Mouse (Mus musculus) c-Kit-positive CD71-positive TER-119-positive erythroid progenitor cells, embryonic 14.5 days (primary cell): ENCODE measurements around the gene Adgrl1.
"Not testable (repeated sequence)": the region's sequence is repeated elsewhere in the genome, so short reads cannot be mapped to it uniquely, and the experiment has no call there.

Experiments used
- DNase-seq: peaks from one replicate; pipeline ENCODE4 v3.0.0-alpha.2; 2013; ENCODE audit warnings: low spot score

The Adgrl1 gene

GRCm38 (mm10) chr8:83955106-83955957 is 55.4 kb downstream of the Adgrl1 start, which contains the start of the genes Gm10644 and Asf1b:
TSS of gene Gm10644 (minus strand) at chr8:83955205.
TSS of gene Asf1b (plus strand) at chr8:83955507.
- DNase-seq = peak; percentile 100

DNA sequence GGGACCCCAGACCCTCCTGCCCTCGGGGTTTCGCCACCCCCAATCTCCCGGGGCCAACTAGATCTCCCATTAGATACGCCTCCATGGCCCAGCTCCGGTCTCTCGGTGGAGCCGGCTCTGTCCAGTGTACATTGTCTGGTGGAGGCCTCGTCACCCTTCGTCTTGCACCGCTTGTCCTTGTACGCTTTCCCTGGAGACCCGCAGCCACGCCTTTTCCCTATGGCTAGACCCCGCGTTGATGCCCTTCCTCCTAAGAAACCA is 56.0 kb downstream of the Adgrl1 start:
- DNase-seq = no peak

GRCm38 (mm10) chr8:83956789-83957188 is 56.9 kb downstream of the Adgrl1 start:
- DNase-seq = peak; percentile 50

- no peak for DNase-seq
Measured at GRCm38 (mm10) chr8:83964015-83964765, 64.3 kb downstream of the Adgrl1 start.

- DNase-seq = no peak
Measured at GRCm38 (mm10) chr8:83967701-83968100, 67.8 kb downstream of the Adgrl1 start.

- DNase-seq = no peak
Measured at GRCm38 (mm10) chr8:83971121-83971520, 71.2 kb downstream of the Adgrl1 start.

DNA sequence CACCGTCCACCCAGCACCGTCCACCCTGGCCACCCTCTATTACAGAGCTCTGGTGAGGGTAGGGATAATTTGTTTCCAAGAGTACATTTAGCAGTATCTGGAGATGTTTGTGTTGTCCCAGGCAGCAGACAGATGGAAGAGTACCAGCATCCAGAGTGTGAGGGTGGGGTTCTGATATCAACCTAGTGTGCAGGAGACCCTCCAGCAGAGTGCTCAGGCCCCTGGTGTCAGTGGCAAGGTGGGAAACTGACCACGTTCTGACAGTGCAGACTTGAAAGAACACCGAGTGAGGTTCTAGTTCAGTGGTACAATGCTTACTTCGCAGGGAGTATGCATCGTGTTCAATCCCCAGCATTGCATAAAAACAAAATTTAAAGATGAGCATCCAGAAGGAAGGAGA is 71.8 kb downstream of the Adgrl1 start:
- DNase-seq = no peak

DNA sequence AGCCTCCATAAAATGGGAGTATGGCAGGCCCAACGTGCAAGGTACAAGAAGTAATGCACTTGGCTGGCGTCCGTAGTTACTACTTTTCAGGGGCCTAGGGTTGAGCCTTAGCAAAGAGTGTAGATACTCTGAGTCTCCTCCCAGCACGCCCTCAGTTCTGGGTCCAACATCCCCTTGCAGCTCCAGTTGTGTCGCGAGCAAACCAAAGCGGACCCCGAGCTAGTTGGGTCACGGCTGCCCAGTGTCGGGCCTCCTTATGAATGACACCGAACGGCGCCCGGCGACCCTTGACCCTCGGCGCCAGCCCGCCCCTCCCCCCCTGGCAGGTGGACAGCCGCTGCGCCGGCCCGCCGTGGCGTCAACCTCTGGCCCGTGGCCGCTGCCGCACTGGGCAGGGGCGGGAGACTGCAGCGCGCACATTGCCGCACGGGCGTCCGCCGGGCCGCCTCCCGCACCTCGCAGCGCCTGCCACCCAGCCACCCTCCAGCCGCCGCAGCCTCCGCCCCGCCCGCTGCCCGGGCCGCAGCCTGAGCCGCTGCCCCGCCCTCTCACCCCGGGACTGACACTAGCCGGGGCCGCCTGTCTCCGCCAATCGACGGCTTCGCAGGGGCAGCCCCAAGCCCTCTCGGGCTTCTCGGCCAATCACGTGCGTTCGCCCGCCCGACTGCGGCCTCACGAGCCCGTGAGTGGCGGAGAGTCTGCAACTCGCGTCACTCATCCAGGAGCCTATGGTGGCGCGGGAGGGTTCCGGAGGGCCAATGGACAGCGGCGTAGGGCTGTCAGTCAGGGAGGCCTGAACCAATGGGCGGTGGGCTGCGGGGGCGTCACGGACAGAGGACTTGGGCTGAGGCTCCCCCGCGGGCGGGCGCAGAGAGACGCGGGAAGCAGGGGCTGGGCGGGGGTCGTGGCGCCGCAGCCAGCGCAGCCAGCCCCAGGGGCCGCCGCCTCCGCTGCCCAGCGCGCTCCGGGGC is 72.5 kb downstream of the Adgrl1 start, which contains the start of gene Prkaca:
Gene Prkaca (plus strand): TSS at position 844 of the 971 bp plus-strand sequence.
- DNase-seq = peak; percentile 97

DNA sequence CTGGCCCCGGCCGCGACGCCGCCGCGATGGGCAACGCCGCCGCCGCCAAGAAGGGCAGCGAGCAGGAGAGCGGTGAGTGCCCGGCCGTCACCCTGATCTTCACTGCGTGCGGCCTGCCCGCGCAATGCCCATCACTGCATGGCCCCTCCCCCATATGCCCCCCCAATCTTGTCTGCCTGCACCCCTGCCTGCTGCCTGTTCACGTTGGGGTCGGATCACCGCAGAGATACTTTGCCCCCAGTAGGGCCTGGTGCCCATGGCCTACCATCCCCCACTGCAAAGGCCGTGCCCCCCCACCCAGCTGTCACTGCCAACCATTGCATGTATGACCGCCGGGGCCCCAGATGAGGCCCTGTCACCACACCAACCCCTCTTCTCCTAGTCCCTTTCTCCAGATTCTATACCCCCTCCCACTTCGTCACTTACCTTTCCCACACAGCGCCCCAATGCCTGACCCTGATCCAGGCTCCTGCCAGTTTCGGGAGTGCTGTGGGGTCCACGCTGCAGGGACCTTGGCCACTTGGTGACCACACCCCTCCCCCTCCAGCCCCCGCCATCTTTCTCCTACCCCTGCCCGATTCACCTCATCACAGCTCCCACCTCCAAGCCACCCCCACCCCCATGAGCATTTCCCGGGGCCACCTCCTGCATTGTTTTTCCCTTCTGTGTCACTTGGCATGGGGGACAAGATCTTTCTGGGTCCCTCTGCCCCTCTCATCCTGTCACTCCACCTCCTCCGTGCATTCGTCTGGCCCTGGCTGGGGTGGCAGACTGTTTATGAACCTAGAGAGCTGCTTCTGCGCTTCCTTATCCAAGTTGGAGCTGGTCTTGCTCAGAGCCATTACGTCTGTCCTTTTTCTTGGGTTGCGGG is 73.5 kb downstream of the Adgrl1 start:
- DNase-seq = no peak

DNA sequence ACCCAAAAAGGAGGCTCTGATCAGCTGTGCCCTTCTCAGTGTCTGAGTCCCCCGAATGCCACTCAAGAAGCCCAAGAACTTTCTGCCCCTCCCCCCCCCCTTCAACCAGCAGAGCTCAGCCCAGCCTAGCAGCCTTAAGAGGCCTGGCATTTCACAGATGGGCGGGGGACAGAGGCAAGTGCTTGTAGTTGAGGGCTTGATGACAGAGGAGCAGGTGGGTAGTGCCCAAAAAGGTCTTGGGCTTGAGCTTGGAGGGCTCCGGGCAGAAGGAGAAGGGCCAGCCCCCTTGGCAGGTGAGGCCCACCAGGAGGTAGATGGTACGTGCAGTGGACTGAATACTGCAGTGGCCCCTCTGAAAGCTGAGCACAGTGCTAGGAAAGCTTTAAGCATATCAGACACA is 74.6 kb downstream of the Adgrl1 start:
- DNase-seq = no peak

- no peak for DNase-seq
Measured at GRCm38 (mm10) chr8:83976101-83976630, 76.3 kb downstream of the Adgrl1 start.

DNA sequence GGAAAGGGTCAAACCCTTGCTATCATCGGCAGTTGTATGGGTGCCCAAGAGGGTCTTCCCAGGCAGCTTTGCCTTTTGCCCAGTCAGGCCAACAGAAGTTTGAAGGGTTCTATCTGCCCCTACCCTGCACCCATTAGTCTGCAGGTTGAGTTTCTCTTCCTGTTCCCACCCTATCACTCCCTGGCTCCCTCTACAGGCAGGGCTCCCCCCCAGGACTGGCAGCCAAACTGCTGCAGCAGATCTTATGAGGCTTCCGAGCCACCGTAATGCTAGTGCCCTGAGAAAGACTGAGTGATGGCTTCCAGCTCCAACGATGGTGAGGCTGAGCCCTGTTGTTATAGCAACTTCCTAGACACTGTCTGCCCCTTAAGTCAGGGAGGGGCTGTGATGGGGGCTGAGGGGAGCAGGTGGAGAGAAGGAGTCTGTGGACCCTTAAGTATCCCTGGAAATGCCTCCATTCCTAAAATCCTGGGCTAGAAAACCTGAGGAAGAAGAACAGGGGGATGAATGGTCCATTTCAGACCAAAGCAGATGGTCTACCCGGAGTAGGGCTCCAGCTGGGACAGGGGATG is 77.0 kb downstream of the Adgrl1 start:
- DNase-seq = no peak

DNA sequence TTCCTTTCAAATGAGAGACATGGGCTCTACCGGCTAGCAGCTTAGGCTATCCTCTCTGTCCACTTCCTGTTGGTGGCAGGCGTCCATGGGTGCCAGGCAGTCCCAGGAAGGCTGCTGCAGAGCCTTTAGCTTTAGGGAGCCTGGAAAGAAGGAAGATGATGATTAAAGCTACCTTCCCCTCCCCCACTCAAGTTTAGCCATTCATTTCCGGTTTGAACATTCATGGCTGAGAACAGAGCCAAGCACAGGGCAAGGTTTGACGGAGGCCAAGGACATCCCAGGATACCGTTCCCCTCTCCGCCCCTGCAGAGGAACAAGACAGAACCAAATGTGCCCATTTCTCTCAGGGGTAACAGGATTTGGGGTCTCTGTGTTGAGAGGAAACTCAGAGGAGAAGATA is 77.7 kb downstream of the Adgrl1 start:
- DNase-seq = no peak

DNA sequence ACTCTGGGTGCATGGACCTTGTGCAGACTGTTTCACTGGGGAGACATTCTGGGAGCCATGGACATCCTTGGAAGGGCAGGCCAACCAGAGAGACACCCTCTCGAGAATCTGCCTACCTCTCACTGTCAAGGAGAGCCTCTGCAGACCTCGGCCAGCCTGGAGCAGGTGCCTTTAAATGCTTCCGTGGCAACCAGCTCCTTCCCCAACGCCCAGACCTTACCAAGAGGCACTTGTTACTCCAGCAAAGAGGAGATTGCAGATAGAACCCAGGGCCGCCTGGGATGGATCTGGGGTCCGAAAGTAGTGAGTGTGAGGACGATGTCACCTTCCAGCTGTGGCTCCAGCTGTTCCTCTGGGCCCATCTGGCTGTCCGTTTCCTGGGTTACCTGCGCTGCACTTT is 78.3 kb downstream of the Adgrl1 start:
- DNase-seq = no peak

DNA sequence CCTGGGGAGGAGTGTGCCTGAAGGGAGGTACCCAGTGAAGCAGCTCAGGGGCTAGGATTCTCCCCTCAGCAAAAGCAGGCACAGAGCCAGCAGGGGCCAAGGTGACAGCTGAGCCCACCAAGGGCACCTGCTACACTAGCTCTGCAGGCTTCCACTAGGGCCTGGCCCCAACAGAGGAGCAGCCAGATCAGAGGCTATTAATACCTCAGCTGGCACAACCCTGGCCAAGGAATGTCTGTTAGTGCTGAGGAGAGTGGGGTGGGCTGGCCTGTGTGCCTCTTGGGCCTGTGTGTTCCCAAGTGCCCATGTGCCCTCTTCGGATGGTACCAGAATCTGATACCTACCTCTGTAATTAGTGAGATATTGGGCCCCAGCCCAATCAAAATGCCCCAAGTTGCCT is 80.3 kb downstream of the Adgrl1 start:
- no peak for DNase-seq

DNA sequence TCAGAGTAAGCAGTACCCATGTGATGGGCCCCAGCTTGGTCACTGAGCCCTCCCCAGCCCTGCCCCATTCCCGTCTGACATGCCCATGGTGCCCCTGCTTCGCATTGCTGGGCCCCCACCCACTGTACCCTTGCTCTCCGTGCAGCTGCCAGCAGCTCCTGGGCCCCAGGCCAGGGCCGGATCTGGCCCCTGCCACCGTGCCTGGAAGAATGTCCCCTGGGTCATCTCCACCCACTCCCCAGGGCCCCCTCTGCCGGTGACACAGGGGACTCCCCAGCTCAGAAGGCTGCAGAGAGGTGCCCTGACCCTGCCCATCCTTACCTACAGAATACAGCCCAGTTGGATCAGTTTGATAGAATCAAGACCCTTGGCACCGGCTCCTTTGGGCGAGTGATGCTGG is 80.9 kb downstream of the Adgrl1 start:
- no peak for DNase-seq

DNA sequence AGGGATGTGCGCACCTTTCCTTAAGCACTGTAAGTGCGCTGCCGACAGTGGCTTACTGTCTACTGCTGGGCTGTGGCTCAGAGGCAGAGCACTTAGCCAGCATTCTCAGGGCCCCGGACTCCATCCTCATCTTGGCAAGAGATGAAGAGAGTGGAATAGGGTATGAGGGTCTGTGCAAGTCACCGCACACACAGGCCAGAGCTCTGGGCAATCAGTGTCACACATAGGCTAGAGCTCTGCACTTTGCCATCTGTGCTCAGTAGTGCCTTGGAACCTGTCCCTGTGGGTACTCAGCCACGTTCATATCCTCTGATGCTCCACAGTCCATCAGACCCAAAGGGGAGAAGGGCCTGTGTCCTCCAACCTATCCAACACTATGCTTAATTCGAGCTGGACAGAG is 81.6 kb downstream of the Adgrl1 start:
- DNase-seq = no peak

DNA sequence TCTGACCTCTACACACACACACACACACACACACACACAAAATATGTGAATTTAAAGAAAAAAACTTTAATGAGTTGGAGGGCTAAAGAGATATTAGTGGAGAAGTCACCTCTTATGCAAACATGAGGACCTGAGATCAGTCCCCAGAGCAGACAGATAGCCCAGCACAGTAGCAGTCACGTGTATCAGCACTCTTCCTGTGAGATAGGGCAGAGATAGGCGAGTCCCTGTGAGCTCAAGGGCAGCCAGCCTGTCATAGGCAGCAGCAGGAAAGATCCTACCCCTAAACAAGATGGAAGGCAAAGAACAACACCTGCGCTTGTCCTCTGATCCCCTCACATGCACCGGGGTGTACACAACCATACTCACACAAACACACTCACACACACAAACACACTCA is 82.5 kb downstream of the Adgrl1 start:
- no peak for DNase-seq

DNA sequence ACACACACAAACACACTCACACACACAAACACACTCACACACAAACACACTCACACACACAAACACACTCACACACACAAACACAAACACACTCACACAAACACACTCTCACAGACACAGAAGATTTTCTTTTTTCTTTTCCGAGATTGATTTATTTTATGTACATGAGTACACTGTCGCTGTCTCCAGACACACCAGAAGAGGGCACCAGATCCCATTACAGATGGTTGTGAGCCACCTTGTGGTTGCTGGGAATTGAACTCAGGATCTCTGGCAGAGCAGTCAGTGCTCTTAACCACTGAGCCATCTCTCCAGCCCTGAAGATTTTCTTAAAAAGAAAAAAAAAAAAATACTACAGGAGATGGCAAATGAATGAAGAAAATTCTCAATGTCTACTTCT is 83.3 kb downstream of the Adgrl1 start:
- not testable (repeated sequence) for DNase-seq

DNA sequence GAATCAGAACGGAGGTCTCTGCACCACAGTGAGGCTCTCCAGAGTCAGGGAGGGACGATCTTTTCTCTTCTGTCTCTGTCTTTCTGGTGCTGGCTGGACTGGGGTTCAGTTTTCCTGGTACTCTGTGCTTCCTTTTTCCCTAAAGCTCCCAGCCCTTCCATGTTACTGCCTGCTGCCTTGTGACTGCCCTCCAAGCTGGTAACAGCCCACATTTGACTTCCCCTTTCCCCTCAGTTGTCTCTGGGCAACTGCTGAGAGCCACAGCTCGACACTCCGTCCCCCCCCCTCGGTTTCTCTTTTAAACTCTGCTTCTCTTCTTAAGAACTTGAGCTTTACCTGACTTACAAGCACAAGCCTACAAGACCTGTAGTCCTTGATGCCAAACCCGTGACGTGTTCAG is 89.3 kb downstream of the Adgrl1 start:
- no peak for DNase-seq

GRCm38 (mm10) chr8:83990170-83990569 is 90.3 kb downstream of the Adgrl1 start:
- DNase-seq = no peak
